Mouse (Mus musculus): ENCODE data around the gene A830031A19Rik. TPM values are rescaled to one million over a fixed set of nuclear protein-coding genes. Genes with fewer than 3 reads are reported as not detected.

The A830031A19Rik gene
- polyA plus RNA-seq, 1 experiment: not detected

DNA sequence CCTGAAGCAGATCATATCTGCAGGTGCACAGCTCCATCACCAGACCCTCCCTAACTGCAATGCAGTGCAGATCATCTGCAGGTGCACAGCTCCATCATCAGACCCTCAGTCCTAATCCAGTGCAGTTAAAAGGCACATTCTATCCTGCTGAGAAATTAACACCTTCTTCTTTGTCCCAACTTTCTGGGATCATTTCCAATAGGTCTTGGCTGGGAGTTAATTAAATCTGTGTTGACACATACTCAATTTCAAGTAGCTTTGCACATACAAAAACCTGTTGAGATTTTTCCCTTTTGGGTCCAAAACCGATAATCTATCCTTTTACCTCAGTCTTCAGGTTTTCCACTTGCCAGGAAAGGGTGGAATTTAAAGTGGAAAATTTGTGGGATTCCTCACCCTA, 62.6 kb downstream of the A830031A19Rik start:
- no peaks in the 10 kb centered on the region for H3K27me3 ChIP-seq (ENCODE audit: control insufficient read depth, insufficient read depth, low read length)
- 88% methylated on average over 1 of the region's 1 CpGs for WGBS
- H3K4me3 ChIP-seq (ENCODE audit: low read depth, low read length): no peak overlapping the region
- H3K36me3 ChIP-seq (ENCODE audit: control insufficient read depth, insufficient read depth, low read length): no peaks in the 10 kb centered on the region
- TF ChIP-seq POLR2A (IDR thresholded peaks at IDR 0.05; ENCODE audit: low read depth, low read length): no peak
- no peak for TF ChIP-seq CTCF (IDR thresholded peaks at IDR 0.05; ENCODE audit: extremely low read depth, insufficient read length, insufficient replicate concordance, low read depth, low read length)
- H3K4me1 ChIP-seq (ENCODE audit: control insufficient read depth, insufficient read depth, insufficient read length, low read length): no peaks in the 10 kb centered on the region
- no peak overlapping the region for H3K27ac ChIP-seq (ENCODE audit: insufficient read depth, low read depth, low read length)

DNA sequence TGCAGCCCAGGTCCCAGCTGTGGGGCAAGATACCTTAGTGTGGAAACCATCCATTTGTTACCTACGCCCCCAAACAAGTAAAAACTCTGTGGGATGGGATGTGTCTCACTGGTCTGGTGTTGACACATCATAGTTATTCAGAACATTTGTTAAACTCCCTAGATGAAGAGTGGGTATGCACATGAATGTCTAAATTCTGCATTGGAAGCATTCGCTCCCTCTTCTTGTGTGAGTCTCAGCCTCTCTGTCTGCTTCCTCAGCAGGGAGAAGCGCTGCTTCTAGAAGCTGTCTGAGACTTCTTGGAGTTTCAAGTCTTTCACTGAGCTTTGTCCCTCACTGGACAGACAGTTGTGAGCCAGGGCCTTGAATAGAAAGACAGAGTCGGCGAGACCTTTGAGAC, 65.9 kb downstream of the A830031A19Rik start:
- Histone ChIP-seq H3K27ac (ENCODE audit: insufficient read depth, low read depth, low read length) (no peak overlapping the region), H3K36me3 (ENCODE audit: control insufficient read depth, insufficient read depth, low read length) (no peaks in the 10 kb centered on the region), H3K27me3 (ENCODE audit: control insufficient read depth, insufficient read depth, low read length) (no peaks in the 10 kb centered on the region), H3K4me3 (ENCODE audit: low read depth, low read length) (no peak overlapping the region), H3K4me1 (ENCODE audit: control insufficient read depth, insufficient read depth, insufficient read length, low read length) (no peaks in the 10 kb centered on the region)
- TF ChIP-seq CTCF (IDR thresholded peaks at IDR 0.05; ENCODE audit: extremely low read depth, insufficient read length, insufficient replicate concordance, low read depth, low read length) (no peak), POLR2A (IDR thresholded peaks at IDR 0.05; ENCODE audit: low read depth, low read length) (no peak)
- 71% methylated on average over 5 of the region's 5 CpGs for WGBS

DNA sequence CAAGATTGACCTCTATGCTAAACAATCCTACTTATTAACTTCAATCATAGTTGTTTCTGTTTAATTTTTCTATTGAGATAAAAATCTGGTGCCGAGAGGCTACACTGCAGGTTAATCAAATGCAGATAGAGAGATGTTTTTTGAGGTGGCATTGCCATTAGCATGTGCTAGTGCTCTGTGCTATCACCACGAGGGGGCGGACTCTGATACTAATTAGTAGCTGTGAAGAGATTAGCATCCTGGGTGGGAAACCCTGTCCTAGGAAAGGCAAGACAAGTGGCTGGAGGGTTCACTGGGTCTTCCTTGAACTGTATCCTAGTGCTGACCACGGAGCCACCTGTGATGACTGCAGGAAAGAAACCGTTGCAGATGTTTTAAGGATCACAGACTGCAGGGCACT, 66.6 kb downstream of the A830031A19Rik start:
- no peak overlapping the region for H3K27ac ChIP-seq (ENCODE audit: insufficient read depth, low read depth, low read length)
- H3K27me3 ChIP-seq (ENCODE audit: control insufficient read depth, insufficient read depth, low read length): no peaks in the 10 kb centered on the region
- H3K36me3 ChIP-seq (ENCODE audit: control insufficient read depth, insufficient read depth, low read length): no peaks in the 10 kb centered on the region
- TF ChIP-seq POLR2A (IDR thresholded peaks at IDR 0.05; ENCODE audit: low read depth, low read length) (no peak), CTCF (IDR thresholded peaks at IDR 0.05; ENCODE audit: extremely low read depth, insufficient read length, insufficient replicate concordance, low read depth, low read length) (no peak)
- WGBS: 24% methylated on average over 5 of the region's 5 CpGs
- no peaks in the 10 kb centered on the region for H3K4me1 ChIP-seq (ENCODE audit: control insufficient read depth, insufficient read depth, insufficient read length, low read length)
- no peak overlapping the region for H3K4me3 ChIP-seq (ENCODE audit: low read depth, low read length)

DNA sequence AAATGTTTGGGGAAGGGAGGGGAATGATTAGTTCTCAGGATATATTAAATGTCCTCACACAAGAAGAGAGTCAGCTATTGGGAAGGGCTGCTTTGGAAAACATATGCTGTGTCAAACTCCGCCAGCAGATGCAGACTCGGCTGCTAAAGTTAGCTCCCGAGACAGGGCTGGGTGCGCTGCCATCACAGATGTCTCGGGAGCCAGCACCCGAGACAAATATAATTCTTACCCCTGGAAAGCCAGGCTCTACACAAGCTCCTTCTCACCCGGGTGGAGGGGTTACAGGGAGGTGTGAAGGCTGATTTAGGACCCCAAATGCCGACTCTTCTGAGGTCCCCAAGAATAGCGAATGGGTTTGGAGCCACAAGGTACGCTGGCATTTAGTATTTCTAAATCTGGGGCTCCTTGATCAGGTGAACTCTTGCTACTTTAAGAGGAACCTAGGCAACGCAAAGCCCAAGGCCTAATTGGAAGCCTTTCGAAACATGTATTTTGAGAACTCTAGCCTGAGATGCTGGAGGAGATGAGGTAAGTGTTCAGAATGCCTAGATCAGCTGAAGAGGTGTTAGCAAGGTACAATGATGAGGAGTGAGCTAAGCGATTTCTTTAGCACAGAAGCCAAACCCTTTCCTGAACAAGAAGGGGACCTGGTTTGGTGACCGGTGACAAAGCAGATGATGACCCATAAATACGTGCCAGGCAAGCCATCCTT, 69.3 kb downstream of the A830031A19Rik start:
- H3K27me3 ChIP-seq (ENCODE audit: control insufficient read depth, insufficient read depth, low read length): no peaks in the 10 kb centered on the region
- 82% methylated on average over 15 of the region's 15 CpGs for WGBS
- TF ChIP-seq POLR2A (IDR thresholded peaks at IDR 0.05; ENCODE audit: low read depth, low read length): no peak
- TF ChIP-seq CTCF (IDR thresholded peaks at IDR 0.05; ENCODE audit: extremely low read depth, insufficient read length, insufficient replicate concordance, low read depth, low read length): no peak
- no peak overlapping the region for H3K4me3 ChIP-seq (ENCODE audit: low read depth, low read length)
- H3K36me3 ChIP-seq (ENCODE audit: control insufficient read depth, insufficient read depth, low read length): no peaks in the 10 kb centered on the region
- H3K4me1 ChIP-seq (ENCODE audit: control insufficient read depth, insufficient read depth, insufficient read length, low read length): no peaks in the 10 kb centered on the region
- no peak overlapping the region for H3K27ac ChIP-seq (ENCODE audit: insufficient read depth, low read depth, low read length)

DNA sequence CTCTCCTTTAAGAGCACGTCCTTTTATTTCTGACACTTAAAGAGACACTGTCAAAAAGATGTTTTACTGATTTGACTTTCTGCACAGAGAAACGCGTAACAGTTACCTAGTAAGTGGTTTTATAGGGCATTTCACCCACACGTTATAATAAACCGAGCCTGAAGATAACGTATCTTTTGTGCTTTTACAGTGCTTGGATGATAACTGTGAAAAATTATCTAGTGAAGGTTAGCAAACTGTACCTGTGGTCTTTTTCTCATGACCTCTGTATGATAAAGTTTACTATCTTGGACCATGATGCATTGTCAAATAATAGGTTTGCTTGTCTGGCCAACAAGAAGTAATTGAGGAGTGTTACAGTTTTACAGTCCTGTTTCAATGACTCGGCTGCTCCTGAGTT, 74.2 kb downstream of the A830031A19Rik start:
- no peaks in the 10 kb centered on the region for H3K4me1 ChIP-seq (ENCODE audit: control insufficient read depth, insufficient read depth, insufficient read length, low read length)
- no peaks in the 10 kb centered on the region for H3K27me3 ChIP-seq (ENCODE audit: control insufficient read depth, insufficient read depth, low read length)
- no peaks in the 10 kb centered on the region for H3K36me3 ChIP-seq (ENCODE audit: control insufficient read depth, insufficient read depth, low read length)
- TF ChIP-seq POLR2A (IDR thresholded peaks at IDR 0.05; ENCODE audit: low read depth, low read length) (no peak), CTCF (IDR thresholded peaks at IDR 0.05; ENCODE audit: extremely low read depth, insufficient read length, insufficient replicate concordance, low read depth, low read length) (no peak)
- 25% methylated on average over 7 of the region's 7 CpGs for WGBS
- H3K4me3 ChIP-seq (ENCODE audit: low read depth, low read length): no peak overlapping the region
- H3K27ac ChIP-seq (ENCODE audit: insufficient read depth, low read depth, low read length): no peak overlapping the region

Other genes starting within 250 kb of the A830031A19Rik start
- gene Papolg, start 179.8 kb downstream of the A830031A19Rik start, polyA plus RNA-seq (2012; rRNA removed): 0.86 and 1.1 TPM in 2 replicates
- 2.0 and 3.7 TPM in 2 replicates for gene Bcl11a, start 3.0 kb upstream of the A830031A19Rik start, polyA plus RNA-seq (2012; rRNA removed)